Mouse (Mus musculus): ENCODE measurements around the gene Heatr5a. TPM values are rescaled to one million over a fixed set of nuclear protein-coding genes. Genes with fewer than 3 reads are reported as not detected.
A peak's percentile ranks its signal among the peaks of the same experiment; 100 is the strongest.

Gene Heatr5a
- polyA plus RNA-seq, 1 experiment, result 18.6 TPM

- peak; percentile 32 for DNase-seq (ENCODE audit: low read depth)
- TF ChIP-seq POLR2A (IDR thresholded peaks at IDR 0.05; ENCODE audit: borderline replicate concordance, extremely low read depth, insufficient read depth, insufficient read length, poor library complexity, severe bottlenecking), result no peak
These were observed 112.7 kb downstream of the Heatr5a start for GRCm38 (mm10) chr12:51858134-51859028.

- DNase-seq (ENCODE audit: low read depth), result no peak
- no peak for TF ChIP-seq POLR2A (IDR thresholded peaks at IDR 0.05; ENCODE audit: borderline replicate concordance, extremely low read depth, insufficient read depth, insufficient read length, poor library complexity, severe bottlenecking)
- TF ChIP-seq CTCF (IDR thresholded peaks at IDR 0.05; ENCODE audit: borderline replicate concordance, extremely low read depth, insufficient read depth, insufficient read length), result no peak
These were observed 114.3 kb downstream of the Heatr5a start for GRCm38 (mm10) chr12:51856768-51857295.

DNA sequence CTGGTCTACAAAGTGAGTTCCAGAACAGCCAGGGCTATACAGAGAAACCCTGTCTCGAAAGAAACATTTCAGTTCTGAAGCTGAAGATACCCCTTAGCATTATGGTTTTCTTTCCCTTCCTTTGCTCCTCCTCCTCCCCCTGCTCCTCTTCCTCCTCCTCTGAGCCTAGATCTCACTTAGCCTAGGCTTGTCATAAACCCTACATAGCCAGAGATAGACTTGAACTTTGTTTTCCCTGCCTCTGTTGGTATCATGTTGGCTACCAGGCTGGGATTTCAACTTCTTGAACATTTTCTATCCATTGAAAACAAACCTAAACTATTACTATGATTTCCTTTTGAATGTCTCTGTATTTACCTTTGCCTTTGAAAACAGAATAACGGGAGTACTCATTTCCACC lies 115.2 kb downstream of the Heatr5a start:
- no peak for TF ChIP-seq POLR2A (IDR thresholded peaks at IDR 0.05; ENCODE audit: borderline replicate concordance, extremely low read depth, insufficient read depth, insufficient read length, poor library complexity, severe bottlenecking)
- no peak for TF ChIP-seq CTCF (IDR thresholded peaks at IDR 0.05; ENCODE audit: borderline replicate concordance, extremely low read depth, insufficient read depth, insufficient read length)
- no peak for DNase-seq (ENCODE audit: low read depth)

- no peak for TF ChIP-seq CTCF (IDR thresholded peaks at IDR 0.05; ENCODE audit: borderline replicate concordance, extremely low read depth, insufficient read depth, insufficient read length)
- no peak for DNase-seq (ENCODE audit: low read depth)
These were observed 115.7 kb downstream of the Heatr5a start for GRCm38 (mm10) chr12:51855453-51855852.

- TF ChIP-seq POLR2A (IDR thresholded peaks at IDR 0.05; ENCODE audit: borderline replicate concordance, extremely low read depth, insufficient read depth, insufficient read length, poor library complexity, severe bottlenecking) (no peak), CTCF (IDR thresholded peaks at IDR 0.05; ENCODE audit: borderline replicate concordance, extremely low read depth, insufficient read depth, insufficient read length) (no peak)
- no peak for DNase-seq (ENCODE audit: low read depth)
These were observed 119.5 kb downstream of the Heatr5a start for GRCm38 (mm10) chr12:51851617-51852016.

GRCm38 (mm10) chr12:51851155-51851554 lies 120.0 kb downstream of the Heatr5a start:
- DNase-seq (ENCODE audit: low read depth), result no peak
- TF ChIP-seq POLR2A (IDR thresholded peaks at IDR 0.05; ENCODE audit: borderline replicate concordance, extremely low read depth, insufficient read depth, insufficient read length, poor library complexity, severe bottlenecking) (no peak), CTCF (IDR thresholded peaks at IDR 0.05; ENCODE audit: borderline replicate concordance, extremely low read depth, insufficient read depth, insufficient read length) (no peak)

- no peak for DNase-seq (ENCODE audit: low read depth)
- TF ChIP-seq CTCF (IDR thresholded peaks at IDR 0.05; ENCODE audit: borderline replicate concordance, extremely low read depth, insufficient read depth, insufficient read length), result no peak
- TF ChIP-seq POLR2A (IDR thresholded peaks at IDR 0.05; ENCODE audit: borderline replicate concordance, extremely low read depth, insufficient read depth, insufficient read length, poor library complexity, severe bottlenecking), result no peak
These were observed 120.8 kb downstream of the Heatr5a start for GRCm38 (mm10) chr12:51850339-51850738.

DNA sequence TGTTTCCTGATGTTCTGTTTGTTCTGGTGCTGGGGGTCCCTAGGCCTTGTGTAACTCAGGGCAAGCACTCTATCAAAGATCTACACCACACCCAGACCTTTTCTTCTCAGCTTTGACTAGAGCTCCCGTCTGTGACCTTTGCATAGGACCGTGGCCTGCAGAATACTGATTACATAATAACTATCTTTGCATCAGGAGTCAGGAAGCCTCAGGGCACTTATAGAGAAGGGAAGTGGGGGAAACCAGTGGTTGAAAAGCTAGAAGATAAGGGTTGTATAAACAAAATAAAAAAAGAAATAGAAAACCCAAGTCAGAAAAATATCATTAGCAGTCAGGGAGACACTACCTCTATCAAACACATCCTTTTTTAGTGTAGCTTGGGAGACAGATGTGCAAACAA lies 121.2 kb downstream of the Heatr5a start:
- no peak for DNase-seq (ENCODE audit: low read depth)
- TF ChIP-seq CTCF (IDR thresholded peaks at IDR 0.05; ENCODE audit: borderline replicate concordance, extremely low read depth, insufficient read depth, insufficient read length) (no peak), POLR2A (IDR thresholded peaks at IDR 0.05; ENCODE audit: borderline replicate concordance, extremely low read depth, insufficient read depth, insufficient read length, poor library complexity, severe bottlenecking) (no peak)

DNA sequence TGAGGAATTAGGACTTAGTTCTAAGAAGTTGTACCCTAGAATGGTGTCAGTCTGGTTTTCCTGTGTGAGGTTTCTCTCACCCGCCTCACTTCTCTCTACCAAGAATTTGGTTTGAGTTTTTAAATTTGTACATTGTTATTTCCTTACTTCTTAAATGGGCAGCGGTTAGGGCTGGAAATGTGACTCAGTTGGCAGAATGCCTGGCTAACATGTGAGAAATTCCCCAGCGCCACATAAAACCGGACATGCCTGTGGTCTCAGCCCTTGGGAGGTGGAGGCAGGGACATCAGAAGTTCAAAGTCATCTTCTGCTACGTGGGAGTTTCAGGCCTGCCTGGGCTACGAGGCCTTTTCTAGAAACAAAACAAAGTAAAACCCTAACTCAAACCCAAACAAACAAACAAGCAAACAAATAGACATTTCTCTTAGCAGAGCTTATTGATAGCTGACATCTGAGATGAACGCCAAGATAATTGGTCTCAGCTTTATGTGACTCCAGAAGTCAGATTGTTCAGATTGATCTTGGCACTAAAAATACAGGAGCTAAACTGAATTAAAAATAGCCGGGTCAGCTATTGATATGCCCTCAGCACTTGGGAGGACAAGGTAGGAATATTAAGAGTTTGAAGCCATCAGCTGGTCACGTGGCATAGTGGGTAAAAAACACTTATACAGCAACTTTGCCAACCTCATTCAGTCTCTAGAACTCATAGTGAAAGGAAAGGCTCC lies 123.0 kb downstream of the Heatr5a start:
- DNase-seq (ENCODE audit: low read depth), result no peak
- TF ChIP-seq CTCF (IDR thresholded peaks at IDR 0.05; ENCODE audit: borderline replicate concordance, extremely low read depth, insufficient read depth, insufficient read length) (no peak), POLR2A (IDR thresholded peaks at IDR 0.05; ENCODE audit: borderline replicate concordance, extremely low read depth, insufficient read depth, insufficient read length, poor library complexity, severe bottlenecking) (no peak)

DNA sequence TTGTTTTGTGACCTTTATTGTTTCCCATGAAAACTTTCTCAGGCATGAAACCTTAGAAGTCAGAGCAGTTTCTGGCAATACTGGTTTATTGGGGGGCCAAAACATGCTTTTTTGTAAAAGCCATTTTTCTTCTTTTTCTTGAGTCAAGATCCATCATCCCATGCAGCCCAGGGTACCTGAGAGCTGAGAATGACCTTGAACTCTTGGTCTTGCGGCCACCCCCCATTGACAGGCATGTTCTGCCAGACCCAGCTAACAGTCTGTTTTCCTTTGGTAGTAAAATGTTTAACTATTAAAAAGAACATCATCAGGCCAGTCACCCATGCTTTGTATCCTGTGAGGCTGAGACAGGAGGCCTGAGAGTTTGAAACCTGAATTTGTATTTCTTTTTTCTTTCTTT lies 125.9 kb downstream of the Heatr5a start:
- no peak for TF ChIP-seq POLR2A (IDR thresholded peaks at IDR 0.05; ENCODE audit: borderline replicate concordance, extremely low read depth, insufficient read depth, insufficient read length, poor library complexity, severe bottlenecking)
- TF ChIP-seq CTCF (IDR thresholded peaks at IDR 0.05; ENCODE audit: borderline replicate concordance, extremely low read depth, insufficient read depth, insufficient read length), result no peak
- DNase-seq (ENCODE audit: low read depth), result no peak

- TF ChIP-seq CTCF (IDR thresholded peaks at IDR 0.05; ENCODE audit: borderline replicate concordance, extremely low read depth, insufficient read depth, insufficient read length), result no peak
- 0 out of 2 replicates have a peak, but pooled peaks have one; percentile 18 for TF ChIP-seq POLR2A (IDR thresholded peaks at IDR 0.05; ENCODE audit: borderline replicate concordance, extremely low read depth, insufficient read depth, insufficient read length, poor library complexity, severe bottlenecking)
- peak; percentile 92 for DNase-seq (ENCODE audit: low read depth)
These were observed 126.3 kb downstream of the Heatr5a start for GRCm38 (mm10) chr12:51844771-51845256.
